Mouse (Mus musculus) ES-Bruce4 (cell line): ENCODE measurements around the gene Otof. TPM values are rescaled to one million over a fixed set of nuclear protein-coding genes. Genes with fewer than 3 reads are reported as not detected.

ENCODE experiments used
- H3K27ac ChIP-seq: 2 replicates; pipeline ENCODE4 v1.5.1; 2012; ENCODE audit warnings: low read length, inconsistent platforms; ENCODE audit not compliant: insufficient read depth
- H3K27me3 ChIP-seq: 2 replicates; pipeline ENCODE4 v1.6.1; 2012; ENCODE audit warnings: mild to moderate bottlenecking, low read length, inconsistent platforms; ENCODE audit not compliant: control insufficient read depth, poor library complexity, insufficient read depth, severe bottlenecking
- H3K36me3 ChIP-seq: 2 replicates; pipeline ENCODE4 v1.6.1; 2012; ENCODE audit warnings: inconsistent platforms, mild to moderate bottlenecking, low read length, moderate library complexity; ENCODE audit not compliant: control insufficient read depth, poor library complexity, insufficient read depth, severe bottlenecking
- H3K4me1 ChIP-seq: one replicate; pipeline ENCODE4 v1.8.1; 2011; ENCODE audit warnings: low read length; ENCODE audit not compliant: control insufficient read depth, insufficient read depth
- H3K4me3 ChIP-seq: 2 replicates; pipeline ENCODE4 v1.5.1; 2011; ENCODE audit warnings: low read depth, mild to moderate bottlenecking, low read length
- H3K9ac ChIP-seq: 2 replicates; pipeline ENCODE4 v1.6.1; 2012; ENCODE audit warnings: low read depth, mild to moderate bottlenecking, inconsistent platforms; ENCODE audit not compliant: poor library complexity, severe bottlenecking
- H3K9me3 ChIP-seq: replicated peaks from 2 replicates; pipeline ENCODE4 v1.6.1; 2012; ENCODE audit warnings: mild to moderate bottlenecking, low read length, inconsistent platforms; ENCODE audit not compliant: control insufficient read depth, poor library complexity, insufficient read depth, severe bottlenecking
- CTCF ChIP-seq: IDR thresholded peaks from one replicate; pipeline ENCODE4 v1.8.1; 2011; ENCODE audit warnings: low read depth, low read length
- EP300 ChIP-seq: IDR thresholded peaks from 2 replicates; pipeline ENCODE4 v1.6.1; 2011; ENCODE audit warnings: low read depth, low read length; ENCODE audit not compliant: insufficient read depth
- POLR2A ChIP-seq: IDR thresholded peaks from one replicate; pipeline ENCODE4 v1.8.1; 2011; ENCODE audit warnings: low read length; ENCODE audit not compliant: insufficient read depth
- polyA plus RNA-seq: library from polyadenylated mRNA; stranded (reverse); fragments of >200 nt; gene quantifications from 2 replicates; pipeline ENCODE4 v1.2.4, GENCODE M21; 2011; ENCODE audit warnings: low read depth; ENCODE audit not compliant: missing spikeins, insufficient read depth, insufficient read length

Gene Otof
- polyA plus RNA-seq, 1 experiment: not detected

DNA sequence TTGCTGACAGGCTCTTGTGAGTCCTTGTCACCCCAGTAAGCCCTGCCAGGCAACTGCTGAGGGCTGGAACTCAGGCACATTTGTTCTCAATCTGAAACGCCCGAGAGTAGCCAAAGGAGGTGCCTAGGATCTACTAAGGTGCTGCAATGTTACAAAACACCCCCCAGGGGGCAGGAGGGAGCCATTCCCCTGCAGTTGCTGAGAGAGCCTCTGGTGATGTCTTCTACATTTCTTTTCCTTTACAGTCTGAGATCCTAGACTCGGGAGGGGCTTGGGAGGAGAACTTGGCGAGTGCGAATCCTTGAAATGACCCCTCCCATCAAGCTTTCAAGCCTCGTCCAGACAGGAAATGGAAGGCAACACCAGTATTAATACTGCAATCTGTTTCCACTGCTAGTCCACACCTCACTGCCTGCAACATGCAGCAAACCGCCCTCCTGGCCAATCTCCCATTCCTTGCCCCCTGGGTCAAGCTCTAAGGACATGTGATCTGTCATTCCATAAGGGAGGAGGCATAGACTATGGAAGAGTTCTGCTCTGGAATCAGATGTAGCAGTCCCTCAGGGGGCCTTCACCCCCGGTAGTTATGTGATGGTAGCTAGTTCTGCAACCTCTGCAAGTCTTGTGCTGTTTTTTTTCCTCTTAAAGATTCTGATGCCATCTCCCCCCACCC is 38.0 kb downstream of the Otof start:
- Histone ChIP-seq H3K27ac (no peak overlapping the region), H3K36me3 (no peaks in the 10 kb centered on the region), H3K27me3 (no peaks in the 10 kb centered on the region), H3K4me3 (no peak overlapping the region), H3K9me3 (no peaks in the 10 kb centered on the region), H3K4me1 (no peaks in the 10 kb centered on the region), H3K9ac (no peak overlapping the region)
- no peak for TF ChIP-seq EP300
- peak; percentile 68 for TF ChIP-seq CTCF
- TF ChIP-seq POLR2A: no peak

DNA sequence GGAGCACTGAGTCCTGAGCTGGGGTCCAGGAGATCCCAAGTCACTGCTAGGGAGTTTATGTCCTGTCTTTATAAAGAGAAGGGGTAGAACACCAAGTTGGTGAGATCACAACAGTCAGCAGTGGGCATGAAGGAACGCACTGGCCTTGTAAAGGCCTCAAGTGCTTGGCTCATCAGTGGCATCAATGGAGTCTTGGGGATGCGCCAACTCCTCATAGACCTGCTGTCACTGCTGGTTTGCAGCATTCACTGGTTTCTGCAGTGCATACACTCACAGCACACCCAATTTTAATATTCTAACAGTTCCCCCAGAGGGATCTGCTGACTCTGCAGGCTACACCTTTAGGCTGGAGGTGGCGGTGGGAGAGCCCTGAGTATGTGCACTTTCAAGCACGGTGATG is 38.6 kb downstream of the Otof start:
- H3K9me3 ChIP-seq: no peaks in the 10 kb centered on the region
- H3K27me3 ChIP-seq: no peaks in the 10 kb centered on the region
- no peak for TF ChIP-seq POLR2A
- no peak for TF ChIP-seq CTCF
- no peak for TF ChIP-seq EP300
- no peak overlapping the region for H3K9ac ChIP-seq
- H3K36me3 ChIP-seq: no peaks in the 10 kb centered on the region
- no peaks in the 10 kb centered on the region for H3K4me1 ChIP-seq
- H3K27ac ChIP-seq: no peak overlapping the region
- no peak overlapping the region for H3K4me3 ChIP-seq

DNA sequence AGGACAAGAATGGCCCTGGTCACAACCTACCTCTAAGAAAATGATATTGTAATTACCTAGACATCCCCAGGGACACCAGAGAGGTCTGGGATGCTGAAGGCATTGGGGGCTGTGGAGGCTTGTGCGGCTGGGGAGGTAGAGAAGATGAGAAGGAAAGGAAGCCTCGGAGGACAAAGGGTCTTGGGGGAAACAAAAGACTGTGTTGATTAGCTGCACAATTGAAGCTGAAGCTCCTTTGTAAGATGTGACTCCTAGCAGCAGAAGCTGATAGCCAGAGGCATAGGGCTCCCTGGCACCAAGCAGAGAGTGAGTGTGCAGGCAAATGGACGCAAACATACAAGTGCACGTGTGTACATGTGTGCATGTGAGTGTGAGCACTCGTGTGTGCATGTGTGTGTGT is 45.1 kb downstream of the Otof start:
- no peaks in the 10 kb centered on the region for H3K27me3 ChIP-seq
- H3K36me3 ChIP-seq: no peaks in the 10 kb centered on the region
- peaks cover 4% of the 10 kb centered on the region for H3K4me1 ChIP-seq
- no peak overlapping the region for H3K9ac ChIP-seq
- no peak overlapping the region for H3K27ac ChIP-seq
- TF ChIP-seq CTCF (no peak), EP300 (no peak), POLR2A (no peak)
- H3K9me3 ChIP-seq: no peaks in the 10 kb centered on the region
- no peak overlapping the region for H3K4me3 ChIP-seq

DNA sequence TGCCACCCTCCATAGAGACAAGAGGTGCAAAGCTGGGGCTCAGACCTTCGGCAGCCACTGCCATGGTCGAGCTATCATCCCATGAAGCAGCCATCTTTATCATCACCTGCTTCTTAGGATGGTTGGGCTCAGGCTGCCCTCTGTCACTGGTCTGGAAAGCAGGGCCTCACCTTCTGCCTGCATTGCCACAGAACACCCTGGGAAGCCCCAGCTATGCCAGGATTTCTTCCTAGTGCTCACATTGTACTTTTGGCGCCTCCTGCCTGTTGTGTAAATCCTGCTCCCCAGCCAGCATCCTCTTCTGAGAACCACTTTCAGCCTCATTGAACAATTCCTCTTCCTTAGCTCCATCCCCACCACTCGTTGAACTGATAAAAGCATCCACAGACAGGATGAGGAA is 45.9 kb downstream of the Otof start:
- Histone ChIP-seq H3K9ac (no peak overlapping the region), H3K27ac (no peak overlapping the region), H3K4me3 (no peak overlapping the region), H3K36me3 (no peaks in the 10 kb centered on the region), H3K27me3 (no peaks in the 10 kb centered on the region), H3K9me3 (no peaks in the 10 kb centered on the region), H3K4me1 (peaks cover 4% of the 10 kb centered on the region)
- TF ChIP-seq POLR2A (no peak), CTCF (no peak), EP300 (no peak)

DNA sequence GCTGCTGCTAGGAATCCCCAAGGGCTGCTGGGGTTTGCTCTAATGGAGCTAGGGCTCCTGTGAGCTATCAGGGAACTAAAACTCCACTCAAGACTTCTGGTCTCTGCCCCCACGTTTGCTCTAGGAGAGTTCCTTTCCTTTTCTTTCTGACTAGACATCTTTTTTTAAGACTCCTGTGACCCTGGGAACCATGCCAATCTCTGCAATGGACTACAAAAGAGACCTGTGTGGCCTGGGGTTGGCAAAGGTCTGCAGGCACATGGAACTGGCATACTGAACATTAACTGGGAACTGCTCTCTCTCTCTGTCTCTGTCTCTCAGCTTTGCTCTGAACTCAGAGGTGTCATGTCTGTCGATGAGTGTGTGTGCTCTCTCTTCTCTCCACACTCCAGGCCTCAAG is 46.4 kb downstream of the Otof start:
- Histone ChIP-seq H3K9me3 (no peaks in the 10 kb centered on the region), H3K9ac (no peak overlapping the region), H3K27me3 (no peaks in the 10 kb centered on the region), H3K36me3 (no peaks in the 10 kb centered on the region), H3K4me1 (peaks cover 4% of the 10 kb centered on the region), H3K27ac (no peak overlapping the region), H3K4me3 (no peak overlapping the region)
- TF ChIP-seq EP300: no peak
- TF ChIP-seq CTCF: no peak
- TF ChIP-seq POLR2A: no peak

DNA sequence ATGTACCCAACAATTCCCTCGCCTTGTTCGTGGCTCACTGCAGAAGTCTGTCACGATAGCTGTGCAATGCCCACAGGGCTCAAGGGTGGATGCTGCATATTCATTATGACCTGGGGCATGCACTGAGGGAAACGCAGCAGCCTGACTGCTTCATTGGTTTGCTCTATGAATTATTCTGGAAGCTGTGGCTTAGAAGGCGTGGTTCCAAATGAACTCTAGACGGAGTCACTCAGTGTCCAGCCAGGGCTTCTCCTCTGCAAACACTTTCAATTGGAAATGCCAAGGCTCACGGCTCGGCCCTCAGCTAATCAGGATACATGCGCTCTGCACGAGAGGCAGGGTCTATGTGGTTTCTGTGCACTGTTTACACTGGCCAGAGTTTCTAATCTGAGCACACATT is 50.2 kb downstream of the Otof start:
- no peaks in the 10 kb centered on the region for H3K9me3 ChIP-seq
- H3K4me3 ChIP-seq: no peak overlapping the region
- TF ChIP-seq CTCF: no peak
- TF ChIP-seq EP300: no peak
- TF ChIP-seq POLR2A: no peak
- no peaks in the 10 kb centered on the region for H3K27me3 ChIP-seq
- H3K27ac ChIP-seq: no peak overlapping the region
- H3K4me1 ChIP-seq: peaks cover 2% of the 10 kb centered on the region
- H3K36me3 ChIP-seq: no peaks in the 10 kb centered on the region
- no peak overlapping the region for H3K9ac ChIP-seq

DNA sequence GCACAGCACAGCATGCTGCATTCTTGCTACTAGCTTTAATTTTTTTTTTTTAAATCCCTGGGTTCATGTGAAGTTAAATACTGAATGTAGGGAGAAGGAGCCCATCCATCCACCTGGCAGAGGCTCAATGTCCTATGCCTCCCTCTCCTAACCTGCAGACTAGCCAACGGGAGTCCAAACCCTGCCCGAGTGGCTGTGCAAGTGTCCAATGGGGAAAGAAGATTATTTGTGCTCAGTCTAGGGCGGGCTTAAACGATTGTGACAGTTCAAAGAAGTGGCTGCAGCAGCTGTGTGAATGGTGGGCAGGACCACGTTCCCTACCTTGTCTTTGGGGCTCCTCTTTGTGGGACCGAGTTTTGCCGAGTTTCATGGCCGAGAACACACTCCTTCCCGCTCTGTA is 54.9 kb downstream of the Otof start:
- no peaks in the 10 kb centered on the region for H3K4me1 ChIP-seq
- H3K27me3 ChIP-seq: no peaks in the 10 kb centered on the region
- H3K36me3 ChIP-seq: no peaks in the 10 kb centered on the region
- TF ChIP-seq CTCF (no peak), EP300 (no peak), POLR2A (no peak)
- H3K27ac ChIP-seq: no peak overlapping the region
- no peak overlapping the region for H3K9ac ChIP-seq
- H3K9me3 ChIP-seq: no peaks in the 10 kb centered on the region
- no peak overlapping the region for H3K4me3 ChIP-seq
